Mouse (Mus musculus) hindbrain, embryonic 10.5 days (tissue): ENCODE data around the gene Uck1. TPM values are rescaled to one million over a fixed set of nuclear protein-coding genes. Genes with fewer than 3 reads are reported as not detected.

Source experiments
- polyA plus RNA-seq: library from polyadenylated mRNA; unstranded; fragments of >200 nt; fragmentation: Nextera tagmentation; extraction: Ambion mirVana; gene quantifications from 2 replicates; pipeline ENCODE4 v1.2.1, GENCODE M21; 2016

Uck1 gene
- polyA plus RNA-seq, 1 experiment from 2014 or later: 77.2 TPM

Other genes starting within 250 kb of the Uck1 start
- gene Fam78a, start 175.3 kb downstream of the Uck1 start, polyA plus RNA-seq: 1.5 and 2.2 TPM in 2 replicates
- 7.6 and 7.9 TPM in 2 replicates for gene Plpp7, start 164.6 kb downstream of the Uck1 start, polyA plus RNA-seq
- gene Prrc2b, start 109.1 kb downstream of the Uck1 start, polyA plus RNA-seq: 55.6 and 68.9 TPM in 2 replicates
- 27.1 and 27.2 TPM in 2 replicates for gene Pomt1, start 23.6 kb downstream of the Uck1 start, polyA plus RNA-seq
- 20.2 and 22.6 TPM in 2 replicates for gene Golga2, start 27.2 kb upstream of the Uck1 start, polyA plus RNA-seq
- 488 and 544 TPM in 2 replicates for gene Swi5, start 27.9 kb upstream of the Uck1 start, polyA plus RNA-seq
- 56.3 and 69.4 TPM in 2 replicates for gene Ciz1, start 92.2 kb upstream of the Uck1 start, polyA plus RNA-seq
- 12.3 and 17.0 TPM in 2 replicates for gene Dnm1, start 93.2 kb upstream of the Uck1 start, polyA plus RNA-seq
- 41.4 and 66.7 TPM in 2 replicates for gene 1110008P14Rik, start 121.8 kb upstream of the Uck1 start, polyA plus RNA-seq
- not detected in 2 replicates for gene Lcn2, start 128.1 kb upstream of the Uck1 start, polyA plus RNA-seq
- gene Ptges2, start 135.7 kb upstream of the Uck1 start, polyA plus RNA-seq: 26.3 and 32.3 TPM in 2 replicates
- gene Naif1, start 190.3 kb upstream of the Uck1 start, polyA plus RNA-seq: 6.0 and 6.4 TPM in 2 replicates
- 28.8 and 34.4 TPM in 2 replicates for gene Slc25a25, start 191.3 kb upstream of the Uck1 start, polyA plus RNA-seq